Mouse (Mus musculus) liver, postnatal 0 days (tissue): ENCODE data around the gene Plk1.

Experiments
- CTCF ChIP-seq: sonication (generic); IDR thresholded peaks from 2 replicates; pipeline ENCODE4 v1.5.1; 2016; ENCODE audit warnings: antibody characterized with exemption, low read depth
- EP300 ChIP-seq: IDR thresholded peaks from 2 replicates; pipeline ENCODE4 v1.6.1; 2016; ENCODE audit warnings: antibody characterized with exemption, low read depth, mild to moderate bottlenecking

- TF ChIP-seq EP300 (no peak), CTCF (no peak)
Observed at GRCm38 (mm10) chr7:122170705-122171104, 11.5 kb downstream of the Plk1 start.
